Mouse (Mus musculus) liver, adult 2 months (tissue): ENCODE results near the gene Gart. TPM values are rescaled to one million over a fixed set of nuclear protein-coding genes. Genes with fewer than 3 reads are reported as not detected.

Source experiments
- DNase-seq: peaks from one replicate; pipeline ENCODE4 v3.0.0-alpha.2; 2011; ENCODE audit warnings: low read depth, low spot score; ENCODE audit errors: extremely low read depth
- H3K27ac ChIP-seq: fragments of 200-500 bp; replicated peaks from 2 replicates; pipeline ENCODE4 v1.5.1; 2012; ENCODE audit warnings: low read depth, mild to moderate bottlenecking, control low read depth, inconsistent platforms, low read length; ENCODE audit not compliant: insufficient read depth
- H3K27me3 ChIP-seq: fragments of 200-500 bp; 2 replicates; pipeline ENCODE4 v1.6.1; 2012; ENCODE audit warnings: mild to moderate bottlenecking, moderate library complexity, low read length, inconsistent platforms; ENCODE audit not compliant: control insufficient read depth, insufficient read depth
- H3K36me3 ChIP-seq: fragments of 200-500 bp; 2 replicates; pipeline ENCODE4 v1.6.1; 2012; ENCODE audit warnings: low read length, inconsistent platforms; ENCODE audit not compliant: control insufficient read depth, insufficient read depth
- H3K4me1 ChIP-seq: fragments of 200-500 bp; 2 replicates; pipeline ENCODE4 v1.6.1; 2011; ENCODE audit warnings: low read length; ENCODE audit not compliant: control insufficient read depth, insufficient read depth
- H3K4me3 ChIP-seq: fragments of 200-500 bp; 2 replicates; pipeline ENCODE4 v1.5.1; 2011; ENCODE audit warnings: low read depth, mild to moderate bottlenecking, control low read depth, low read length, moderate library complexity; ENCODE audit not compliant: insufficient read depth
- H3K79me2 ChIP-seq: fragments of 200-500 bp; 2 replicates; pipeline ENCODE4 v1.6.1; 2012; ENCODE audit warnings: inconsistent platforms, mild to moderate bottlenecking, low read length, moderate library complexity; ENCODE audit not compliant: control insufficient read depth, insufficient read depth
- H3K9ac ChIP-seq: fragments of 200-500 bp; 2 replicates; pipeline ENCODE4 v1.6.1; 2012; ENCODE audit warnings: low read depth, mild to moderate bottlenecking, control low read depth, inconsistent platforms, low read length
- CTCF ChIP-seq: fragments of 200-500 bp; IDR thresholded peaks from 2 replicates; pipeline ENCODE4 v1.5.1; 2011; ENCODE audit warnings: low read depth, low read length, control low read depth
- POLR2A ChIP-seq: fragments of 200-500 bp; IDR thresholded peaks from 2 replicates; pipeline ENCODE4 v1.6.1; 2011; ENCODE audit warnings: low read length, control low read depth; ENCODE audit not compliant: insufficient read depth; ENCODE audit errors: extremely low read depth
- WGBS: fragments of 180-500 bp; shearing (Covaris S2); methylation state at CpG from one replicate; pipeline ENCODE4 v1.1.7; 2018; 5-methylcytosine and 5-hydroxymethylcytosine counted together
- polyA plus RNA-seq: library from polyadenylated mRNA; depleted of rRNA; stranded (reverse); fragments of >200 nt; gene quantifications from 2 replicates; pipeline ENCODE4 v1.2.3, GENCODE M21; 2012; rRNA removed
- total RNA-seq: library from RNA; depleted of rRNA; stranded (reverse); fragments of >200 nt; gene quantifications from 2 replicates; pipeline ENCODE4 v1.2.3, GENCODE M21; 2014; rRNA removed

The Gart gene
- total RNA-seq (25.0 and 34.4 TPM in 2 replicates), polyA plus RNA-seq (21.3 and 23.9 TPM in 2 replicates)

DNA sequence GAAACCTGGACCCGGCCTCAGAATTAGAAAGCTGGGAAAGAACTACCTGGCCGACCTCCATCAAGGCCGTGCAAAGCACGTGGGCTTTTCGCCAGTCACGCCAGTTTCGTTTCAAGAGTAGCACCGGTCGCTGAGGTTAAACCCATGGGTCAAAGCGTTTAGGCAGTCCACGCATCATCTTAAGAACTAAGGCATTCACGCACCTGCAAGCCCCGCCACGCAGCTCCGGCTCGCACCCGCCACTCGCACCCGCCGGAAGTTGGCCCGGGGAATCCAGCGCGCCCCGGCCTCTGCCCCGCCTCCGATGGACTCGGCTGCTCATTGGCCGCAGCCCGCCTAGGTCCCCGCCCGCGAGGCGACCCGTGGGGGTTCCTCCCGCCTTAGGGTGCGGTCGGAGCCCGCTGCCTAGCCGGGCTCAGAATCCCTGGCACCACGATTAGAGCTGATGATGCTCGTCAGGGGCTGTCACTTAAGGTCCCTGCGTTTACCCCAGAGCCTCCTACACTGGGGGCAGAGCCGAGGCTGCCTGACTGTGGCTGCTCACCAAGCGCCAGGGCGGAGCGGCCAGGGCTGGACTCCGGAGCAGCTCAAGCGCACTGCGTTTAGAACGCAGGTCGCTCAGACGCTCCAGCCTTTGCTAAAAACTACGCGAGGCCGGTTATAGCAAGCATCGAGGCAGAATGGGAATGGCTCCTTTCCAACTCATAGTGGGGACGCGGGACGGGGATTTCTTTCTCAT, at the start of gene Gart:
Gart (minus strand) TSS at position 272 of the 739 bp plus-strand sequence.
- peak within 1 kb of the TSS; percentile 93 for H3K27ac ChIP-seq
- no peaks in the 10 kb centered on the region for H3K27me3 ChIP-seq
- H3K4me1 ChIP-seq = peaks cover 7% of the 10 kb centered on the region
- H3K4me3 ChIP-seq = peak within 1 kb of the TSS; percentile 79
- H3K79me2 ChIP-seq = peaks cover 3% of the 10 kb centered on the region
- DNase-seq = peak; percentile 75
- TF ChIP-seq CTCF = no peak
- peak; percentile 95 for TF ChIP-seq POLR2A
- H3K9ac ChIP-seq = peak within 1 kb of the TSS; percentile 86
- H3K36me3 ChIP-seq = peaks cover 6% of the 10 kb centered on the region
- under 1% methylated on average over 59 of the region's 59 CpGs for WGBS

DNA sequence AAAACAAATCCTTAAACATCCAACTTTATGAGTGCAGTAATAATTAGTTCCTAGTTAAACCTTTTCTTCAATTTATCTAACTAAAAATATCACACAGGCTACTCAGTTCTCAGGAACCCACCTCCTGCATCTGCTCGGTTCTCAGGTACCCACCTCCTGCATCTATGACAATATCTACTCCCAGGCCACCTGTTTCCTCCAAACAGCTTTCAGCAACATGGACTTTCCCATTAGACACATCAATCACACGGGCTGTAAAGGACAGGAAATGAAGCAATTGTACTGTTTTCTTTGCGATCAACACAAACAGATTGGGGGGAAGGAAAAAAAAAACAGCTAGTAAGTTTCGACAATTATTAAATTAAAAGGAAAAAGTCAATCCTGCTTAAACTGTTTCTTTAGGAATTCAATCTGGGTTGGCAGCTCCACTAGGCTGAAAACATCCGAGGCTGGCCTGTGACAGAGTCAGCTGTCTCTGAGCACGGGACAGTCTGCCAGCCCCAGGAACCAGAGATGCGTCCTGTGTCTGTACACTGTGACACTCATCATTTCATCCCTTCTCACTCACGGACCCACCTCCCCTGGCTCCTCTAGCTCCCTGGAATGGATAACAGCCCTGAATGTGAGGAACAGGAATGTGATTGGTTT, 48.5 kb upstream of the Gart start:
- no peak overlapping the region for H3K9ac ChIP-seq
- no peak for TF ChIP-seq POLR2A
- TF ChIP-seq CTCF = no peak
- no peaks in the 10 kb centered on the region for H3K79me2 ChIP-seq
- H3K4me3 ChIP-seq = no peak overlapping the region
- no peak overlapping the region for H3K27ac ChIP-seq
- peaks cover 13% of the 10 kb centered on the region for H3K36me3 ChIP-seq
- no peak for DNase-seq
- WGBS = 55% methylated on average over 8 of the region's 8 CpGs
- H3K27me3 ChIP-seq = no peaks in the 10 kb centered on the region
- peaks cover 1% of the 10 kb centered on the region; the same call in 1 of the 2 replicates for H3K4me1 ChIP-seq

DNA sequence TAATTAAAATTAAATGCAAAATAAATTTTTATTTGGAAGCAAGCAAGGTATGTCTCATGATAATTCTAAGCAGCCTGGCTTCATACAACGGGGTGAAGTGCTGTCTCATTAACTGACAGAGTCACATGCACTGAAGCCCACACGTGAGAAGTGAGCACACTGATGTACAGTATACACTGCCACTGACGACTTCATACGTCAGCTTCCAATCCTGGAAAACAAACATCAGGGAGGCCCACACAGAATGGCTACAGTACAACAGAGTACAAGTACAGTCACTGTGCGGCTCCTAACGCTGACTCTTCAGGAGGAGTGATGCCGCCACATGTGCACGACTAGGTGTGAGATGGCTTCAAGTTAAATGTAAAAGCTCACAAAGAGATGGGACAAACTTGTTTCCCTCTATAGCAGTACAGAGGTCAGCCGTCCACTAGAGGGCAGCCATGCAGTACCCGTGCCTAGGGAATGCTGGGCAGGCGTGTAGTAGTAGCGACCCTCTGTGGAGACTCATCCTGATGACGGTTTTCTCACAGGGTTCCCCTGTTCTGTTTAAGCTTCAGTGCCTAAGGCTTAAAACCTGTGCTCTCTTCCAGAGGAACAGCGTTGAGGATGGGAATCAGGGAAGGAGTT, 47.8 kb upstream of the Gart start:
- H3K27me3 ChIP-seq = no peaks in the 10 kb centered on the region
- no peaks in the 10 kb centered on the region for H3K79me2 ChIP-seq
- H3K4me1 ChIP-seq = peaks cover 3% of the 10 kb centered on the region; the same call in 1 of the 2 replicates
- TF ChIP-seq POLR2A (no peak), CTCF (peak; percentile 93)
- DNase-seq = peak; percentile 39
- peaks cover 12% of the 10 kb centered on the region for H3K36me3 ChIP-seq
- H3K4me3 ChIP-seq = no peak overlapping the region
- no peak overlapping the region for H3K9ac ChIP-seq
- no peak overlapping the region for H3K27ac ChIP-seq
- WGBS = 39% methylated on average over 14 of the region's 14 CpGs

DNA sequence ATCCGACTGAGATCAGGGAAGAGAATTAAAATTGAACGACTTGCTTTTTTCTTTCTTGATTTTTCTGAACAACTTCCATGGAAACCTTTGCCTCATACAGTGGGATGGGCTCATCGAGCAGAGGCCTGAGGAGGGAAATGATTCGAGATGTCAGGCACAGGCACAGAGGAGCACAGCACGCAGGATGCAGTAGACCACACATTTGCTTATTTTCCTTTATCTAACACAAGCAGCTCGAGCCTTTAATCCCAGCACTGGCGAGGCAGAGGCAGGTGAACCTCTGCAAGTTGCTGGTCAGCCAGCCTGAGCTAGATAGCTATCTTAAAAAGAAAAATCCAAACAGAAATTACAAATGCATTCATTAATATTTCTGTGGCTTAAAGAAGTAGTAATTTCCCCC, 43.0 kb upstream of the Gart start:
- H3K79me2 ChIP-seq = peaks cover 3% of the 10 kb centered on the region; the same call in 1 of the 2 replicates
- TF ChIP-seq POLR2A = no peak
- no peak for TF ChIP-seq CTCF
- no peak overlapping the region for H3K4me3 ChIP-seq
- WGBS = 75% methylated on average over 7 of the region's 7 CpGs
- H3K4me1 ChIP-seq = peaks cover 5% of the 10 kb centered on the region; the same call in 1 of the 2 replicates
- no peaks in the 10 kb centered on the region for H3K27me3 ChIP-seq
- no peak overlapping the region for H3K9ac ChIP-seq
- H3K36me3 ChIP-seq = peaks cover 4% of the 10 kb centered on the region
- no peak overlapping the region for H3K27ac ChIP-seq
- DNase-seq = no peak

DNA sequence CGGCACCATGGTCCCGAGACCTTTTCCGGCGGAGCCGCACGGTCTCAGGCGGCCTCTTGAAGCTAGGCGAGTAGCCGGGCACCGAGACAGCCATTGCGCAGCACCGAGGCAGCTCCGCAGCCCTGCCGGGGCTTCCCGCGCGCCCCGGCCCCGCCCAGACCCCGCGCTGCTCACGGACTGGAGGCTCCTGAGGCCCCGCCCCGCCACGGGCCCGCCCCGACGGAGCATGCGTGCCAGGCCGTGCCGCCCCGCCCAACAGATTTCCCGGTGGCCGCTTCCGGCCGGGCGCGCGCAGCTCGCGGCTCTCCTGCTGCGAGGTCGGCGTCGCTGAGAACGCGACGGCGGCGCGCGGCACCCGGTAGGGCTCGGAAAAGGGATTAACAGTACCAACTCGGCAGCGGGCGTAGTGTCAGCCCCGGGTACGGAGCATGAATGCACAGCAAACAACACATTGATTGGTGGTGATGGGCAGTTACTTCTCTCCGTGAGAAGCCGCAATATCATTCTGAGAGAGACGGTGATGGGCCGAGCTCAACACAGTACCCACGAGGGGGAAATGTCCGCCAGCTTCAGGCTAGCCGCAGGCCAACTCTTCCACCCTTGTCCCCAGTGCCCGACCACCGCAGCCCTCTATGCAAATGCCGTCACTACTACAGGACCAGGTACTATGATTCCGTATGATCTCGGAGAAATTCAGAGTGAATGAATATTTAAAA, 42.0 kb upstream of the Gart start, which contains the start of gene Donson:
Donson (minus strand) TSS at position 152 of the 716 bp plus-strand sequence.
- H3K27ac ChIP-seq = peak within 1 kb of the TSS; percentile 42
- H3K36me3 ChIP-seq = peaks cover 1% of the 10 kb centered on the region
- 1% methylated on average over 71 of the region's 71 CpGs for WGBS
- H3K9ac ChIP-seq = peak within 1 kb of the TSS; percentile 97
- H3K4me3 ChIP-seq = peak within 1 kb of the TSS; percentile 88
- H3K4me1 ChIP-seq = peaks cover 4% of the 10 kb centered on the region; the same call in 1 of the 2 replicates
- peaks cover 3% of the 10 kb centered on the region; the same call in 1 of the 2 replicates for H3K79me2 ChIP-seq
- H3K27me3 ChIP-seq = no peaks in the 10 kb centered on the region
- peak; percentile 61 for DNase-seq
- TF ChIP-seq CTCF = no peak
- TF ChIP-seq POLR2A = 0 out of 2 replicates have a peak, but pooled peaks have one; percentile 57
